Mouse (Mus musculus) small intestine, adult 2 months (tissue): ENCODE results near the gene Nppa.
"Not testable (repeated sequence)": the region's sequence is repeated elsewhere in the genome, so short reads cannot be mapped to it uniquely, and the experiment has no call there.

Experiments
- CTCF ChIP-seq: fragments of 200-500 bp; IDR thresholded peaks from 2 replicates; pipeline ENCODE4 v1.5.1; 2012; ENCODE audit warnings: low read depth, mild to moderate bottlenecking, control low read depth, inconsistent platforms, low read length, moderate library complexity, mixed read lengths; ENCODE audit not compliant: insufficient replicate concordance, insufficient read length; ENCODE audit errors: extremely low read depth
- POLR2A ChIP-seq: fragments of 200-500 bp; IDR thresholded peaks from 2 replicates; pipeline ENCODE4 v1.6.1; 2012; ENCODE audit warnings: low read depth, mild to moderate bottlenecking, control low read depth, inconsistent platforms, low read length, moderate library complexity

GRCm38 (mm10) chr4:148050396-148050914 lies 49.9 kb downstream of the Nppa start:
- not testable (repeated sequence) for TF ChIP-seq CTCF, POLR2A
